Mouse (Mus musculus) right cerebral cortex, postnatal 14 days (tissue): ENCODE measurements at regions not wholly inside any gene's neighbourhood (a gene's known extent, or its start where the extent isn't known, plus 50 kb on each side); places are given as distances from the start of the nearest gene placed in this dataset.

Experiments used
- DNase-seq: peaks from one replicate; pipeline ENCODE4 v3.0.0; 2022

DNA sequence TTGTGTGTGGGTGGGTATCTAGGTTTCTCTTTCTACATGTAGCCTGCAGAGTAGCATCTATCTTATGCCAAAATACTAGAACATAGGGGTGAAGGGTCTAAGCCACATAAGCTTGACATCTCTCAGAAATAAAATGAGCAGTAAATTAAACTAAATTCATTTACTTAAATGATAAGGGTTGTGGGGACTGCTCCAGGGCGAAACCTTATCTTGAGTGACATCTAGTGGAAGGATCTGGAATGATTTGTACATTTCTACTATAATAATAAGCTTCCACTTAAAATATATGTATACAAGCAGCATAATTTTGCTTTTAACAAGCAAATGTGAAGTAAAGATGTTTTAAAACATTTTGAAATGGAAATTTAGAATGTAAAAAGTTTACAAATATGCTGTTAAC is 271.4 kb downstream of the Vgll3 start:
- no peak for DNase-seq

DNA sequence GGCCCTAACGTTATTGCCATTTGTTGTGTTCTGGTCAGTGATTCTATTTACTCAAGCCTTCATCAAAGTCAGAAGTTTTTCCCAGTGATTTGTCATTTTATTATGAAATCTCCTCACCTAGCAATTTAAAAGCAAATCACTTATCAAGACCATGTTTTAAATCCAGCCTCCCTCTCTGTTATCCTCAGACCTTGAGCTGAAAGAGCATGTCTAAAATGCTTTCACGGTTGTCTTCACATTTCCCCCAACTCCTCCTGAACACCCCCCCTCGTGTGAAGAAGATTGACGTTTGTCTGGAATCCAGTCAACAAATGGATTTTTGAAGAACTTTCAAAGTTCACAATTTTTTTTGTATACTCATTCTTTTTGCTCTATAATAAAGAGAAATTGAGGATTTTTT is 277.7 kb downstream of the Vgll3 start:
- no peak for DNase-seq

DNA sequence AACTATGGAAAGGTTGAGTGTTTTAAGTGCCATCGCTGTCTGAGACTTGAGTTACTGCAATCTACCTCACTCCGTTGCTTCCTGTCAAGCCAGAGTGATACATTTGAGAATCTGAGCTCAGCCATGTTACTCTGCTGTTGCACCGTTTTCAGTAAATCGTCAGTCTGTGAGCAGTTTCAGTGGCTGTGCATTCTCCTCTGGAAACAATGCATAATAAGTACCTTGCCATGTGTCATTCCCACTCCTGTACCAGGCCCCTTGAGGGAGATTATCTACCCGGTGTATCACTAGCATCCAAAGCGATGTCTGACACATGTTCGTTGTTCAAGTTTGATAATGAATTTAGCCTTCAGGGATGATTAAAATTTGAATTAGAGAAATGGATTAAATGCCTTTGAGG is 280.6 kb downstream of the Vgll3 start:
- no peak for DNase-seq

DNA sequence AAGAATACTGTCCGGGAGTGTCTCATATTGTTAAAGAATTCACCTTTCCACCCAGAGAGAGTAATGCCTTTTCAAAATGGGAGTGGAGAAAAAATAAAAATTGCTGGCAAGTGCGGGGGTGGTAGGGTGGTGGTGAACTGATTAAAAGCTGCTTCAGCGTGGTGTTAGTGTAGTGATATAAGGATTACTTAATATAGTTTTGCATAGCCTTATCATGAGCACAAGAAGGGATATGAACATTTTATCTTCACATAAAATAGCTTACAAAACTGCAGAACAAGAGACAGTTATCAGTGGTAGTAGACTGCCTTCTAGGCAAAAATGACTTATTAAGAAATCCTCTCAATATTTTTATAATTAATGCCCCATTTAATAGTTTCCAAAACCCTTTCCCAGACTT is 302.9 kb downstream of the Vgll3 start:
- no peak for DNase-seq

DNA sequence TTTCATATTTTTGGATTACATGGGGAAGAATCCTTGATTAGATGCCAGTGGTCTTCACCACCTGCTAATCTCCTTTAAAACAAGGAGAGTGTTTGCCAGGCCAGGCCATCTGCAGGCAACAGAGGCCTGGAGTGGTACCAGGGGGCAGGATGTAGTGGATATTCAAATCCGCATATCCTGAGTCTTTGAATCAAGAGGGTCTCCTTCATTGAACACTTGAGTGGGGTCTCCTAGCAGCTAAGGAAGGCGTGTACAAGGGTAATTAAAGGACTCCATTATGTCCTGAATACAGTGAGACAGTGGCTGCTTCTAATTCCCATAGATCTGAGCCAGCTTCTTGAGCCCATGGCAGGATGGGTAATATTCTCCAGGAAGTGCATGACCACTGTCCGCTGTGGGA is 322.7 kb downstream of the Vgll3 start:
- no peak for DNase-seq

DNA sequence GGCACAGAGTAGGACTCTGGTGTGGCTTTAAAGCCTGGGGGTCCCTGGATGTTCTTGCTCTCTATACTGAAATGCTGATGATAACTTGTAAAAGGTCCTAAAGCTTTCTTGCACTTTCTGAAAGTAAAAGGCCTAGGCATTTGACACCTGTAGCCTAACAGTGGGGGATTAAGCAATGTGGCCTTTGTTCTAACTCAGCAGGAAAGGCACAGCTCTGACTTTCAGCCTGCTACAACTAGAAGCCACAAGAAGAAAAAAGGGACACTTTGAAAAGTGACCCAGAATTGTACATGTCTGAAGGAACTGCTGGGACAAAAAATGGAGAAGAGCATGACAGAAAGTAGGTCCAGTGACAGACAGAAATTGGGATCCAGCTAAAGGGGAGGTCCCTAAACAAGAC is 329.7 kb downstream of the Vgll3 start:
- no peak for DNase-seq

DNA sequence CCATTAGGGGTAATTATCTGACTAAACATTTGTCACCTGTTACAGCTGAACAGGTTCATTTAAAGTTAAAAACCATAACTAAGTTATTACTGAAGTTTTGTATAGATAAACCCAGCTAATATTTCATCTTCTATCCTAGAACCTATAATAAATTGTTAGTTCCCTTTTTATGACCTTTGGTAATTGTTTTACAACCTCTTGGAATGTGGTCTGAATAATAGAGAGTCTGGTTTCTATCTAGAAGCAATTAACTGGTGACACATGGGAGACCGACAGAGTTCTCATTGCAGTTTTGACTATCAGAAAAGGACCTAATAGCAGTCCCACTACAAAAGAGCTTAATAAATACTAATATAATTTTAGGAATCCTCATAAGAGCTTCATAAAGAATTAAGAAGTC is 330.2 kb downstream of the Vgll3 start:
- no peak for DNase-seq

DNA sequence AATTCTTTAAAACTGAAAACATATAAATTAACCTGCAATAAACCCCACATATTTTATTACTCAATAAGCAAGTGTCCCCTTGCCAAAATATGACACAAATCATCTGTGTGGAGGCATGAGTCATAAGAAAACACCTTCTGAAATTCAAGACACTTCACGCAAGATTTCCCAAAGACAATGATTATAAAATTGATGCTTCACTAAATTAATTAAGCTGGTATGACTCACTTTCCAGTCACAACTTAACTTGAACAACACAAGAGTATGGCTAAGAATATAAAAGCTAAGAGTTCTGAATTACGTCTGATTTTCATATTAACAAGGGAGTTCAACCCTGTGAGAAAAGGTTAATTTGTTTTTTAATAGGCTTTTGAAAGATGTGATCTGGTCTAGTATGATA is 353.2 kb downstream of the Vgll3 start:
- DNase-seq = no peak

DNA sequence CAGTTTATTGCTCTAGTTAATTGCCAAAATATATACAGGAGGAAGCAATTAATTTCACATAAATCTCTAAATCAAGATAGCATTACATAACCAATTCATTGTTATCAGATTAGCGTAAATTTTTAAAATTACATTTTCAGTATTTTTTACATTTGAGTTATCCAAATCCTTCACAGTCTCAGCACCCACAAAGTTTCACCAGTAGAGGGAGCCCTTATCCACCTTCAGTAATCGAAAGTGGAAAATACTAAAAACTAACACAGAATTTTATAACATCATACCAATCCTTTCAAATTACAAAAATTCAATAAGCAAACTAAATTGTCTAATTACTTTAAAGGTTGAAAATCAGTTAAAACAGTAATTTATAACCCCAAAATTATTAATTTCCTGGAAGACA is 375.7 kb downstream of the Vgll3 start:
- peak; percentile 53 for DNase-seq

DNA sequence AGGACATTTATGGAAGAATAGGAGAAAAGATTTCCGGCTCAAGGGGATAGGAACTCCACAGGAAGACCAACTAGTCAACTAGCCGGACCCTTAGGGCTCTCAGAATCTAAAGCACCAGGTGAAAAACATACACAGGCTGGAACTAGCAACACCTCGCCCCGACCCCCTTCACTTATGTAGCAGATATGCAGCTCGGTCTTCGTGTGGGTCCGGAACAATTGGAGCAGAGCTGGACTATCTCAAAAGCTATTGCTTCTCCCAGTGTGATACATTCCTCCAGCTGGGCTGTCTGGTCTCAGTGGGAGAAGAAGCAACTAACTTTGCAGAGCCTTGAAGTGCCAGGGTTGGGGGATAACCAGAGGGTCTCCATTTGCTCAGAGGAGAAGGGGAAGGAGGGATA is 386.3 kb downstream of the Vgll3 start:
- no peak for DNase-seq
